Mouse (Mus musculus) liver, postnatal 0 days (tissue): Measurements from ENCODE around the gene Cog5.

ENCODE experiments used
- CTCF ChIP-seq: sonication (generic); IDR thresholded peaks from 2 replicates; pipeline ENCODE4 v1.5.1; 2016; ENCODE audit warnings: antibody characterized with exemption, low read depth
- EP300 ChIP-seq: IDR thresholded peaks from 2 replicates; pipeline ENCODE4 v1.6.1; 2016; ENCODE audit warnings: antibody characterized with exemption, low read depth, mild to moderate bottlenecking

GRCm38 (mm10) chr12:31862668-31863538 is 208.2 kb downstream of the Cog5 start:
- TF ChIP-seq CTCF, result no peak
- TF ChIP-seq EP300, result peak; percentile 63
